Mouse (Mus musculus) sigmoid colon, adult 10 weeks (tissue): ENCODE results near the gene Bmp2. TPM values are rescaled to one million over a fixed set of nuclear protein-coding genes. Genes with fewer than 3 reads are reported as not detected.

ENCODE experiments used
- polyA plus RNA-seq: library from polyadenylated mRNA; stranded (reverse); fragments of 350-450 nt; fragmentation: Illumina TruSeq; extraction: RNeasy Lipid Tissue Mini Kit (QIAGEN cat#74804); gene quantifications from one replicate; pipeline ENCODE4 v1.2.3, GENCODE M21; 2014; ENCODE audit warnings: low read depth, low replicate concordance

The Bmp2 gene
- 63.1 TPM for polyA plus RNA-seq

GRCm38 (mm10) chr2:133552031-133552841 is at the start of gene Bmp2:
TSS of gene Bmp2 (plus strand) at chr2:133552159.

